Mouse (Mus musculus) intestine, embryonic 14.5 days (tissue): ENCODE measurements around the gene Slc17a8. TPM values are rescaled to one million over a fixed set of nuclear protein-coding genes. Genes with fewer than 3 reads are reported as not detected.

Source experiments
- ATAC-seq: fragments of 200-750 bp; cut with Nextera tagmentation; replicated peaks from 2 replicates; pipeline ENCODE4 v1.8.0; 2017; ENCODE audit warnings: low read depth, moderate number of reproducible peaks, moderate TSS enrichment, moderate library complexity; ENCODE audit not compliant: low FRiP score, low TSS enrichment
- DNase-seq: peaks from one replicate; pipeline ENCODE4 v3.0.0-alpha.2; 2018; ENCODE audit warnings: low spot score
- H3K27ac ChIP-seq: fragments of 300-500 bp; sonication (generic); 2 replicates; pipeline ENCODE4 v1.5.1; 2014; ENCODE audit warnings: low read depth, mild to moderate bottlenecking, control low read depth
- H3K27me3 ChIP-seq: fragments of 300-500 bp; sonication (generic); replicated peaks from 2 replicates; pipeline ENCODE4 v1.6.1; 2014; ENCODE audit warnings: low read length, control low read depth; ENCODE audit not compliant: control insufficient read depth, insufficient read depth
- H3K36me3 ChIP-seq: fragments of 300-500 bp; sonication (generic); 2 replicates; pipeline ENCODE4 v1.6.1; 2014; ENCODE audit warnings: low read length, control low read depth; ENCODE audit not compliant: control insufficient read depth, insufficient read depth
- H3K4me1 ChIP-seq: fragments of 300-500 bp; sonication (generic); replicated peaks from 2 replicates; pipeline ENCODE4 v1.6.1; 2014; ENCODE audit warnings: low read length, control low read depth, mixed read lengths; ENCODE audit not compliant: control insufficient read depth, insufficient read depth
- H3K4me2 ChIP-seq: fragments of 300-500 bp; sonication (generic); 2 replicates; pipeline ENCODE4 v1.6.1; 2014; ENCODE audit warnings: low read length
- H3K4me3 ChIP-seq: fragments of 300-500 bp; sonication (generic); 2 replicates; pipeline ENCODE4 v1.5.1; 2014; ENCODE audit warnings: low read depth, low read length, control low read depth, mixed read lengths
- H3K9ac ChIP-seq: fragments of 300-500 bp; sonication (generic); 2 replicates; pipeline ENCODE4 v1.6.1; 2014; ENCODE audit warnings: mild to moderate bottlenecking, low read length
- H3K9me3 ChIP-seq: fragments of 300-500 bp; sonication (generic); 2 replicates; pipeline ENCODE4 v1.6.1; 2016; ENCODE audit warnings: low read length, control low read depth; ENCODE audit not compliant: control insufficient read depth
- whole genome bisulfite sequencing: fragments of 180-500 bp; shearing (Covaris S2); extraction: QIAGEN DNeasy Blood & Tissue Kit; methylation state at CpG from one replicate; pipeline ENCODE4 v1.1.7; 2014; 5-methylcytosine and 5-hydroxymethylcytosine counted together
- polyA plus RNA-seq: library from polyadenylated mRNA; unstranded; fragments of >200 nt; fragmentation: Nextera tagmentation; extraction: Ambion mirVana; gene quantifications from 2 replicates; pipeline ENCODE4 v1.2.1, GENCODE M21; 2014

The Slc17a8 gene
- polyA plus RNA-seq, 1 experiment from 2014 or later, result not detected

- whole genome bisulfite sequencing, result 83% methylated on average over 3 of the region's 3 CpGs
- no peak for ATAC-seq
Measured at GRCm38 (mm10) chr10:89637001-89637400, 15.9 kb upstream of the Slc17a8 start.

GRCm38 (mm10) chr10:89635018-89635417, 14.0 kb upstream of the Slc17a8 start:
- H3K9me3 ChIP-seq, result no peaks in the 10 kb centered on the region
- DNase-seq (no peak), ATAC-seq (no peak)
- H3K36me3 ChIP-seq, result peaks cover 12% of the 10 kb centered on the region
- no peaks in the 10 kb centered on the region for H3K4me1 ChIP-seq
- no peak overlapping the region for H3K27ac ChIP-seq
- H3K4me3 ChIP-seq, result no peak overlapping the region
- no peak overlapping the region for H3K9ac ChIP-seq
- 89% methylated on average over 5 of the region's 5 CpGs for WGBS
- H3K4me2 ChIP-seq, result no peak overlapping the region
- no peaks in the 10 kb centered on the region for H3K27me3 ChIP-seq

More at GRCm38 (mm10) chr10:89637001-89637400, 15.9 kb upstream of the Slc17a8 start:
- no peak overlapping the region for H3K4me2 ChIP-seq
- H3K27ac ChIP-seq, result no peak overlapping the region
- no peak overlapping the region for H3K4me3 ChIP-seq
- H3K27me3 ChIP-seq, result no peaks in the 10 kb centered on the region
- no peaks in the 10 kb centered on the region for H3K9me3 ChIP-seq
- peaks cover 32% of the 10 kb centered on the region for H3K36me3 ChIP-seq
- H3K9ac ChIP-seq, result no peak overlapping the region
- DNase-seq, result no peak
- H3K4me1 ChIP-seq, result no peaks in the 10 kb centered on the region

- H3K9me3 ChIP-seq, result no peaks in the 10 kb centered on the region
Measured at GRCm38 (mm10) chr10:89633736-89634426, 12.8 kb upstream of the Slc17a8 start.

GRCm38 (mm10) chr10:89633121-89633520, 12.1 kb upstream of the Slc17a8 start:
- Histone ChIP-seq H3K9ac (no peak overlapping the region), H3K4me3 (no peak overlapping the region), H3K36me3 (no peaks in the 10 kb centered on the region), H3K27me3 (no peaks in the 10 kb centered on the region), H3K27ac (no peak overlapping the region), H3K4me1 (no peaks in the 10 kb centered on the region), H3K9me3 (no peaks in the 10 kb centered on the region), H3K4me2 (no peak overlapping the region)
- ATAC-seq (no peak), DNase-seq (no peak)
- 90% methylated on average over 4 of the region's 4 CpGs for WGBS

More at GRCm38 (mm10) chr10:89633736-89634426, 12.8 kb upstream of the Slc17a8 start:
- WGBS, result 86% methylated on average over 7 of the region's 7 CpGs
- Histone ChIP-seq H3K36me3 (peaks cover 4% of the 10 kb centered on the region; the same call in 1 of the 2 replicates), H3K9ac (no peak overlapping the region), H3K27me3 (no peaks in the 10 kb centered on the region), H3K4me1 (no peaks in the 10 kb centered on the region), H3K4me2 (no peak overlapping the region), H3K27ac (no peak overlapping the region), H3K4me3 (no peak overlapping the region)
- DNase-seq (no peak), ATAC-seq (no peak)

- Histone ChIP-seq H3K27ac (no peak overlapping the region), H3K36me3 (no peaks in the 10 kb centered on the region), H3K27me3 (no peaks in the 10 kb centered on the region), H3K4me3 (no peak overlapping the region), H3K9ac (no peak overlapping the region), H3K9me3 (no peaks in the 10 kb centered on the region), H3K4me1 (no peaks in the 10 kb centered on the region), H3K4me2 (no peak overlapping the region)
- ATAC-seq, result no peak
- WGBS, result 48% methylated on average over 5 of the region's 5 CpGs
- no peak for DNase-seq
Measured at GRCm38 (mm10) chr10:89631831-89632230, 10.8 kb upstream of the Slc17a8 start.

- Histone ChIP-seq H3K27ac (no peak overlapping the region), H3K27me3 (no peaks in the 10 kb centered on the region), H3K9me3 (no peaks in the 10 kb centered on the region), H3K4me3 (no peak overlapping the region), H3K4me2 (no peak overlapping the region), H3K4me1 (no peaks in the 10 kb centered on the region), H3K36me3 (no peaks in the 10 kb centered on the region), H3K9ac (no peak overlapping the region)
- 96% methylated on average over 1 of the region's 1 CpGs for WGBS
- ATAC-seq (no peak), DNase-seq (no peak)
Measured at GRCm38 (mm10) chr10:89630564-89630963, 9.5 kb upstream of the Slc17a8 start.

- H3K4me2 ChIP-seq, result no peak overlapping the region
- WGBS, result 29% methylated on average over 3 of the region's 3 CpGs
- ATAC-seq (peak; percentile 33; the same call in 1 of the 2 replicates), DNase-seq (peak; percentile 54)
- no peaks in the 10 kb centered on the region for H3K9me3 ChIP-seq
- no peak overlapping the region for H3K27ac ChIP-seq
- H3K4me1 ChIP-seq, result no peaks in the 10 kb centered on the region
- no peaks in the 10 kb centered on the region for H3K27me3 ChIP-seq
- no peak overlapping the region for H3K9ac ChIP-seq
- no peaks in the 10 kb centered on the region for H3K36me3 ChIP-seq
- H3K4me3 ChIP-seq, result no peak overlapping the region
Measured at GRCm38 (mm10) chr10:89630052-89630451, 9.0 kb upstream of the Slc17a8 start.

GRCm38 (mm10) chr10:89626714-89627113, 5.7 kb upstream of the Slc17a8 start:
- Histone ChIP-seq H3K36me3 (no peaks in the 10 kb centered on the region), H3K9ac (no peak overlapping the region), H3K27me3 (no peaks in the 10 kb centered on the region), H3K9me3 (no peaks in the 10 kb centered on the region), H3K4me3 (no peak overlapping the region), H3K4me2 (no peak overlapping the region), H3K27ac (no peak overlapping the region), H3K4me1 (no peaks in the 10 kb centered on the region)
- WGBS, result 91% methylated on average over 2 of the region's 2 CpGs
- ATAC-seq, result no peak
- no peak for DNase-seq

- Histone ChIP-seq H3K27ac (no peak overlapping the region), H3K4me1 (no peaks in the 10 kb centered on the region), H3K4me2 (no peak overlapping the region), H3K27me3 (no peaks in the 10 kb centered on the region), H3K36me3 (no peaks in the 10 kb centered on the region), H3K9me3 (no peaks in the 10 kb centered on the region), H3K9ac (no peak overlapping the region), H3K4me3 (no peak overlapping the region)
- DNase-seq (no peak), ATAC-seq (no peak)
- 75% methylated on average over 2 of the region's 2 CpGs for WGBS
Measured at GRCm38 (mm10) chr10:89624196-89624595, 3.1 kb upstream of the Slc17a8 start.
